Mouse (Mus musculus) 3T3-L1 (cell line): Measurements from ENCODE around the gene Ypel4.

Experiments used
- DNase-seq: peaks from one replicate; pipeline ENCODE4 v3.0.0-alpha.2; 2015; ENCODE audit warnings: low read depth, low spot score

Gene Ypel4

GRCm38 (mm10) chr2:84733579-84734300 lies at the start of gene Ypel4:
Gene Ypel4, plus strand, starts transcription at chr2:84734058.
- DNase-seq: peak; percentile 79

- no peak for DNase-seq
Observed at GRCm38 (mm10) chr2:84688080-84688844, 45.6 kb upstream of the Ypel4 start.

GRCm38 (mm10) chr2:84690050-84690449 lies 43.8 kb upstream of the Ypel4 start:
- no peak for DNase-seq

- no peak for DNase-seq
Observed at GRCm38 (mm10) chr2:84695007-84695695, 38.7 kb upstream of the Ypel4 start.

- DNase-seq: no peak
Observed at GRCm38 (mm10) chr2:84703497-84703896, 30.4 kb upstream of the Ypel4 start.

- peak; percentile 42 for DNase-seq
Observed at GRCm38 (mm10) chr2:84704329-84704728, 29.5 kb upstream of the Ypel4 start.

GRCm38 (mm10) chr2:84705295-84705694 lies 28.6 kb upstream of the Ypel4 start:
- no peak for DNase-seq

- DNase-seq: no peak
Observed at GRCm38 (mm10) chr2:84707523-84707922, 26.3 kb upstream of the Ypel4 start.

GRCm38 (mm10) chr2:84711898-84712297 lies 22.0 kb upstream of the Ypel4 start:
- DNase-seq: no peak

GRCm38 (mm10) chr2:84714422-84714810 lies 19.4 kb upstream of the Ypel4 start:
- peak; percentile 27 for DNase-seq

GRCm38 (mm10) chr2:84714811-84715561 lies 18.9 kb upstream of the Ypel4 start, which contains the start of gene Zdhhc5:
Gene Zdhhc5, minus strand, starts transcription at chr2:84715180.
- DNase-seq: peak; percentile 96

GRCm38 (mm10) chr2:84715562-84716361 lies 18.1 kb upstream of the Ypel4 start:
- DNase-seq: peak; percentile 99

GRCm38 (mm10) chr2:84716423-84717355 lies 17.2 kb upstream of the Ypel4 start:
- DNase-seq: peak; percentile 84

GRCm38 (mm10) chr2:84717357-84717756 lies 16.5 kb upstream of the Ypel4 start:
- DNase-seq: peak; percentile 48

- DNase-seq: no peak
Observed at GRCm38 (mm10) chr2:84720718-84721117, 13.1 kb upstream of the Ypel4 start.

- DNase-seq: no peak
Observed at GRCm38 (mm10) chr2:84721182-84721581, 12.7 kb upstream of the Ypel4 start.

GRCm38 (mm10) chr2:84723856-84724255 lies 10.0 kb upstream of the Ypel4 start:
- DNase-seq: no peak

- no peak for DNase-seq
Observed at GRCm38 (mm10) chr2:84725770-84726169, 8.1 kb upstream of the Ypel4 start.

- DNase-seq: no peak
Observed at GRCm38 (mm10) chr2:84726716-84727115, 7.1 kb upstream of the Ypel4 start.
